Mouse (Mus musculus) gastrocnemius, adult 2 months (tissue): ENCODE data around the gene Slc46a1. TPM values are rescaled to one million over a fixed set of nuclear protein-coding genes. Genes with fewer than 3 reads are reported as not detected.

Experiments used
- DNase-seq: peaks from one replicate; pipeline ENCODE4 v3.0.0; 2022
- H3K27ac ChIP-seq: fragments of 200-600 bp; 2 replicates; pipeline ENCODE4 v1.8.1; 2022; ENCODE audit warnings: mild to moderate bottlenecking
- H3K4me3 ChIP-seq: fragments of 200-600 bp; 2 replicates; pipeline ENCODE4 v1.8.1; 2022; ENCODE audit warnings: mild to moderate bottlenecking, moderate library complexity
- CTCF ChIP-seq: fragments of 200-600 bp; IDR thresholded peaks from 2 replicates; pipeline ENCODE4 v1.8.1; 2022; ENCODE audit warnings: antibody characterized with exemption, mild to moderate bottlenecking, moderate library complexity
- intact Hi-C: fragments of 180-260 bp; cut with DNase I; formaldehyde crosslinking; loops from one replicate; pipeline ENCODE4 v1.15.1; 2025
- total RNA-seq, 2 experiments: library from RNA; stranded (reverse); gene quantifications; 2 replicates each; pipeline ENCODE4 v1.2.3; 2021

Slc46a1 gene
- total RNA-seq, 2 experiments from 2014 or later, result 0.77 to 1.4 TPM

DNA sequence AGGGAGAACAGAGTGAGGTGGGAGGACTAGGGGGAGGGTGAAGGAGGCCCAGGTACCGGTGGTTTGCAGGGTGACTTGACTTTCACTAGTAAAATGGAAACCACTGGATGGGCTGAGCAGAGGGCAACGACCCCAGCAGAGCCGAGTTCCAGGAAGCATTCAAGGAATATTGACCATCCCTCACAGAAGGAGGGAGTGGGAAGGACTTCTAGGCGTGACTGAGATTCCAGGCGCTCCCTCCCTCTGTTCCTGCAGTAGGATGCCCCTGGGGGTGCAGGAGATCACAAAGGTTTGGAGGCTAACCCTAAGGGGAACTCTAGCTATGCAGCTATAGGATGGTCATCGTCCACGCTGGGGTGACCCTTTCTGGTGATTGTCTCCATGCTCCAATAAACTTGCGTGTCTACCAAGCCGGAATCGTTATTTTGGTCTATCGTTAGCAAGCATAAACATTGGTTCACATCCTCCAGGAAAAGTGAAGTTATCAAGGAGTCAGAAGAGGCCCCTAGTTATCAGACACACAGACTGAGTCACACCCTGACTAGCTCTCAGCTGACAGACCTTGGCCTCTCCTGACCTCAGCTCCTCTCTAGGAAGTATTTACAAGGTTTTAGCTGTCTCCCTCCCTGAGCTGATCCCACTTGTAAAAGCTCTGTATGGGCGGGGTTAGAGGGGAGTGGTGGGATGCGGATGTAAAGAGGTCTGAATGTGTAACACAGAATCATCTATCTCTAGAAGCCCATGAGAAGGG is 2.0 kb upstream of the Slc46a1 start:
- no peak overlapping the region for H3K27ac ChIP-seq
- intact Hi-C loops, result no loop called here
- TF ChIP-seq CTCF, result no peak
- no peak for DNase-seq
- no peak overlapping the region for H3K4me3 ChIP-seq

DNA sequence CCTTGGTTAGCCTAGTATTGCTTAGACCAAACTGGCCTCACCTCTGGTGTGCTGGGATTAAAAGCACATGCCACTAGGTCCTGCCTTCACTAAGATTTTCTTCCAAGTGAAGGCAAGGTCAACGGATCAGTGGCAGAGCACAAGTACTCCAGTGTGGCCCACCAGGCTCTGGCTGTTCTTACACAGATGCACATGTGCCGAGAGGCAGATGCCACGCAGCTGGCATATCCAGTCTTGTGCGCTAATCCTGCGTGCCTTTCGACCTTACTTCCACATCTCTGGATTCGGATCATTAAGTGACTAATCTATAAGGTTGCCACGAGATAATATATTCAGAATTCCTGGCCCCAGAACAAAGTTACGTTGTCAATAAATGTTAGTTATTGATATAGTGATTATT is 381 bp upstream of the Slc46a1 start:
- Histone ChIP-seq H3K4me3 (peak overlapping the region; percentile 75), H3K27ac (peak overlapping the region; percentile 87)
- intact Hi-C loops, result no loop called here
- DNase-seq, result no peak
- no peak for TF ChIP-seq CTCF

DNA sequence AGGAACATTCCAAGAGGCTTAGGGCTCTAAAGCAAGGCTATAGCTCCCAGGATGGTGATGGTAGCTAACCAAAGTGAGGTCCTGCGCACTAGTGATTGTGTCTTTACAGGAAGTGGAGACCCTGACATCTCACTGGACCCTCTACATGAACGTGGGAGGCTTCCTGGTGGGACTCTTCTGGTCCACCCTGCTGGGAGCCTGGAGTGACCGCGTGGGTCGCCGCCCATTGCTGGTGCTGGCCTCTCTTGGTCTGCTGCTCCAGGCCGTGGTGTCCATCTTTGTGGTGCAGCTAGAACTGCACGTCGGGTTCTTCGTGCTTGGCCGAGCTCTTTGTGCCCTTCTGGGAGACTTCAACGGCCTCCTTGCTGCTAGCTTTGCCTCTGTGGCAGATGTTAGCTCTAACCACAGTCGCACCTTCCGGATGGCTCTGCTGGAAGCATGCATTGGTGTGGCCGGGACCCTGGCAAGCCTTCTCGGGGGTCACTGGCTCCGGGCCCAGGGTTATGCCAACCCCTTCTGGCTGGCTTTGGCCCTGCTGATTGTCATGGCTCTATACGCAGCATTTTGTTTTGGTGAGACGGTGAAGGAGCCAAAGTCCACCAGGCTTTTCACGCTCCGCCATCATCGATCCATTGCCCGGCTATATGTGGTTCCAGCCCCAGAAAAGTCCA is 880 bp downstream of the Slc46a1 start:
- no peak for TF ChIP-seq CTCF
- intact Hi-C loops, result no loop called here
- H3K4me3 ChIP-seq, result peak overlapping the region; percentile 75
- no peak for DNase-seq
- peak overlapping the region; percentile 87 for H3K27ac ChIP-seq

DNA sequence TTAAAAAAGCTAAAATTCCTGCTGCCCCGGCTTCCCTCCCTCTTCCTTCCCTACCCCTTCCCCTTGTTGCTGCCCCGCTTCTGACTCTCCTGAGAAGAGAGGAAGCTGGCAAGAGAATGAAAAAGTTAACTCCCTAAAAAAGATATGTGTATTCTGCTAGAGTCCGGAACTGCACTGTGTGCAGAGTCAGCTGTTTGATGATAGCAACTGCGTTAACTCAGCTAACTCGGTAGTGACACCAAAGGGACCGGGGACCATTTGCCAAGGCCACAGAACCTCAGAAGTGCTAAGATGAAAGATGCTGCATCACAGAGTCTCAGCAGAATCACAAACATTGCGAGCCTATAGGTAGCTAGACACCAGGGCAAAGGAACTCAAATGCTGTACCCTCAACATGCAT is 2.0 kb downstream of the Slc46a1 start:
- Histone ChIP-seq H3K27ac (no peak overlapping the region), H3K4me3 (no peak overlapping the region)
- intact Hi-C loops, result no loop called here
- DNase-seq, result no peak
- TF ChIP-seq CTCF, result no peak

DNA sequence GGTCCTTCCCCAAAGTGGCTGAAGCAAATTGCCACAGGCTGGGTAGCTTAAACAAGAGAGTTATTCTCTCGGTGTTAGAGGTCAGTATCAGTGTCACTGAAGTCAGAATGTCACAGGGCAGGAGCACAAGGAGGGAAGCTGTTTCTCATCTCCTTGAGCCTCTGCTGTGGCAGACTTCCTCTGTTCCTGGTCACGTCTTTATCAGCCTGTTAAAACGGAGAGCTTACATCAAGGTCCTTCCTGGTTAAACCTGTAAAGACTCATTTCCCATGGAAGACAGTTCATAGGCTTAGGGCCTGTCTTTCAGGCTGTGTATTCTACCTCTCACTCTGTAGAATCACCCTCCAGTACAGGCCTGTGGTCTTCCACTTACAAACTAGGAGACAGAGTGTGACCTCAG is 2.4 kb downstream of the Slc46a1 start:
- intact Hi-C loops, result no loop called here
- TF ChIP-seq CTCF, result no peak
- DNase-seq, result no peak
- Histone ChIP-seq H3K27ac (no peak overlapping the region), H3K4me3 (no peak overlapping the region)

DNA sequence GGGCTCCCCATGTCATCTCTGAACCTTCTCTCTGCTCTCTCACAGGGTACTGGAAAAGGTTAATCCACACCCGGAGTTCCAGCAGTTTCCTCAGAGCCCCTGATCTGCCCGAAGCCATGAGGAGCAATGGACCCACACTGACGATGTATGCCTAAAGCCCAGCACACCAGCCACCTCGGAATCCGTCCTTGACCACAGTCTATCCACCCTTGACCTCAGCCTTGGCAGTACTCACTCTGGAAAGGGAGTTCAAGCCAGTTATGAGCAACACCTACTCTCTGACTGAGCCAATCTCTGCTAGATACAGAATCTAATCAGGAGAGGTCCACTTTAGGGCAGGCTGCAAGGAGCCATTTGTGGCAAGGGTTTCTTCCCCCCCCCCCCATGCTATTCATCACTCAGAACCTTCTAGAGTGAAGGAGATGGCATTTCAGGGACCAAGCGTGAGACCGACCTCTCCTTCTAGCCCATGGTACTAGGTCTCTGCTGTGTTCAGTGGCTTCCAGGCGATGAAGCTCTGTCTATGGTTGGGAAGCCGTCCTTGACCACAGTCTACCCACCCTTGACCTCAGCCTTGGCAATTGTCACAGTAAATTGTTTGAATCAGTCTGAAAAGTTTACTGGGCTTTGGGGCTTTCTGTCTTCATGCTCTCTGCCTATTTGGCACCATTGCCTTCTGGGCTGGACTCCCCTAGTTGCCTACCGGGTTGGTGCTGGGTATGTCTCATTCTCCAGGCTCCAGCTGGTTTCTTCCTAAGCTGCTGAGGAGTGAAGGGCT is 6.0 kb downstream of the Slc46a1 start:
- no peak for DNase-seq
- H3K27ac ChIP-seq, result no peak overlapping the region
- TF ChIP-seq CTCF, result no peak
- no peak overlapping the region for H3K4me3 ChIP-seq
- intact Hi-C loops, result no loop called here

DNA sequence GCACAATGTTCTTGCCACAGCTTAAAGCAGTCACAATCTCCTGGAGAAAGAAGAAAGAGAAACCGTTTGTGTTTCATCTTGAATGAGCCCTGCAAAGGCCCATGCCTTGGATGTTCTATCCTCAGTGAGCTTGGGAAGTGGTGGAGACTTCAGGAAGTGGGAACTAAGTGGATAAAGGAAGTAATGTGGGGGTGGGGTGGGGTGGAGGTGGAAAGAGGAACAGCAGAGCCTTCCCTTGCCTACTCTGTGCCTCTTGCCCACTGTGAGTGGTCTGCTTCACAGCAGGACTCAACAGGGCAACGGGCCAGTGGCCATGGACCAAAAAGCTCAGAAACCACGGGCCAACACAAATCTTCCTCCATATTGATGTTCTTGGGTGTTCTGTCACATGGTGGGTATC is 9.8 kb downstream of the Slc46a1 start:
- DNase-seq, result no peak
- Histone ChIP-seq H3K4me3 (no peak overlapping the region), H3K27ac (no peak overlapping the region)
- intact Hi-C loops, result no loop called here
- no peak for TF ChIP-seq CTCF

DNA sequence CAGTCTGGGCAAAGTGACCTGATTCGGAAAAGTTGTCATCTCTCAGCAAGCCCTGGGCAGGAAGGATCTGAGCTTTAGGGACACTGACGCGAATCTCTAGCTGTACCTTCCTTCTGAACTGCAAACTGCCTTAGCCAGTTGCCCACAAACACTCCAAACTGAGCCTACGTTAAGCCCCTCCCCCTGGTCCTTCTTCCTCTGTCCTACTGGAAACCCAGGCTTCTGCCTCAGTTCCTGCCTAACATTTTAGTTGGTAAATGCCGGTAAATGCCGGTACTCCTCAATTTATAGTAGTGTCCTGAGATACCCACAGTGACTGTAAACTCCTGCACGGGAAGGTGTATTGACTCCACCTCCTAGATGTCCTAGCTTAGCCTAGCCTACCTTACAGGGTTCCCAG is 18.1 kb downstream of the Slc46a1 start:
- intact Hi-C loops, result no loop called here
- TF ChIP-seq CTCF, result no peak
- no peak for DNase-seq
- H3K4me3 ChIP-seq, result no peak overlapping the region
- no peak overlapping the region for H3K27ac ChIP-seq

DNA sequence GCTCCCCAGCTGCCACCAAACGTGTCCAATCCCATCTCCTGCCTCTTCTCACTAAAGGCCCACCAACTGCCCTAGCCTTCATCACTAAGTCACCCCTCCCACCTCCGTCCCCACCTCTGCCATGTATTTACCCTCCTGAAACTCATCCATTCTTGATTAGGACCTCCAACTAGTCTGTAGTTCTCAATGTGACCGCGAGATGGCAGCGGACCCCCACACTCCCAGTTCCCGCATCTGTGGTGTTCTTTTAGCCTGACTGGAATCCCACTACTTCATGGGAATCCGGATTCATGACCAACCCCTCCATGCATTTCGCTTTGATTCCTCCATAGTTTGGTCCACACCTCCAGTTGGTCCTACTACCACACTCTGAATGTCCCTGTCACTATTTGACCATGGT is 22.7 kb downstream of the Slc46a1 start:
- peak; percentile 73 for DNase-seq
- intact Hi-C loops, result no loop called here
- TF ChIP-seq CTCF, result peak; percentile 86

DNA sequence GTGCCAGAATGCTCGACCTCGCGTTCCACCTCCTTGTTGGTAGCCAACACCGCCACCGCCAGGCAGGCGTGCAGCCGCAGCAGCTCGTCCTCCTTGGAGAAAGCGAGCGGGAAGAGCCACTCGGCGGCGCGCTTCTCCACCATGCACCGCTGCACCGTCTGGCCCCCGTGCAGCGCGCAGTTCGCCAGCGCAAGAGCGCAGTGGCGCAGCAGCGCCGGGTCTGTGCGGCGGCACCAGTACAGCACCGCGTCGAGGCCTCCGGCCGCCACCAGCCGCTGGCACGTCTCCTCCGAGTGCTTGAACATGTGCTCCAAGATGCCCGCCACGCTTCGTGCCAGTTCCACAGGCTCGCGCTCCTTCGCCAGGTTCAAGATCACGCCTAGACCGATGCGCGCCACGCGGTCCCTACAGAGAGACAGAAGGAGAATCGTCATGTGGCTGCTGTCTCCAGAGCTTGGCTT is 25.3 kb downstream of the Slc46a1 start:
- intact Hi-C loops, result no loop called here
- TF ChIP-seq CTCF, result peak; percentile 14; the same call in 1 of the 2 replicates
- no peak overlapping the region for H3K27ac ChIP-seq
- peak; percentile 36 for DNase-seq
- peak overlapping the region; percentile 52 for H3K4me3 ChIP-seq

More for the DNA sequence above, 22.7 kb downstream of the Slc46a1 start:
- no peak overlapping the region for H3K4me3 ChIP-seq
- H3K27ac ChIP-seq, result no peak overlapping the region

DNA sequence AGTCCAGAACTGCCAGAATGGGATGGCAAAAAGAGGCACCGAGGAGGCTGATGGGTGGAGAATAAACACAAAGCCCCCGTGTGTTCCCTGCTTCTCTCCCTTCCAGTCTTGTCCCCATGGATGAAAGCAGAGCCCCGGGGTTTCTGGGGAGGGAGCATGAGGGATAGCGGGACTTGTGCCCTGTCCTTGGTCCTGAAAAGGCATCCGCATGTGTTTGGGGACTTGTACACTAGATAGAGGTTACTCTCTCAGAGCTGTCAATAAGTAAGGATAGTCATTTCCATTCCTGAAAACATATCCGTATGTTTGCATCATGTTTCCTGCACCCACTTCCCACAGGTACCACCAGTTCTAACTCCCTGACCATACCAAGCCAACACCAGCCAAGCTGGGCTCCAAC is 30.4 kb downstream of the Slc46a1 start:
- H3K4me3 ChIP-seq, result no peak overlapping the region
- TF ChIP-seq CTCF, result no peak
- intact Hi-C loops, result no loop called here
- H3K27ac ChIP-seq, result no peak overlapping the region
- no peak for DNase-seq

DNA sequence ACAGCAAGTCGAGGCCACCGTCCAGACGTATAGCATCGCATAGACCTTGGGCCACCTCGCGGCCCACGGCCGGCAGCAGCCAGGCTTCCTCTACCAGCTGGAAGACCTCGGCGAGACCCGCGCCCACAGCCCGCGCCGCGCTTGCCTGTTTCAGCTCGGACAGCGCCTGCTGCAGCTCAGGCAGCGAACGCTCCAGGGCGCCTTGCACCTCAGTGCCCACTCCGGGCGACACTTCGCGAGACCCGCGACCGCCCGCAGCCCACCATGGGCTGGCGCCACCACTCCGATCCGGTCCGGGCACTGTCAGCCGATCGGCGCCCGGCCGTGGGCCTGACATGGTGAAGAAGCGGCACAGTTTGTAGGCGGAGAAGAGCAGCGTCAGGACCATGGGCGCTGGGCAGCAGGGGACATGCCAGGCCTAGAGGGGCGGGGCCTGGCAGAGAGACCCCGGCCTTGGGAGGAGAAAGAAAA is 31.6 kb downstream of the Slc46a1 start:
- no peak for TF ChIP-seq CTCF
- Histone ChIP-seq H3K4me3 (peak overlapping the region; percentile 81), H3K27ac (peak overlapping the region; percentile 53)
- peak; percentile 47 for DNase-seq
- intact Hi-C loops, result no loop called here
